Mouse (Mus musculus) thymus, adult 18-20 months (tissue): Measurements from ENCODE around the gene Cd44.

Experiments
- DNase-seq, 2 experiments: peaks; one replicate each; pipeline ENCODE4 v3.0.0; 2022; ENCODE audit warnings: mixed read lengths in 2 of 2

Cd44 gene

DNA sequence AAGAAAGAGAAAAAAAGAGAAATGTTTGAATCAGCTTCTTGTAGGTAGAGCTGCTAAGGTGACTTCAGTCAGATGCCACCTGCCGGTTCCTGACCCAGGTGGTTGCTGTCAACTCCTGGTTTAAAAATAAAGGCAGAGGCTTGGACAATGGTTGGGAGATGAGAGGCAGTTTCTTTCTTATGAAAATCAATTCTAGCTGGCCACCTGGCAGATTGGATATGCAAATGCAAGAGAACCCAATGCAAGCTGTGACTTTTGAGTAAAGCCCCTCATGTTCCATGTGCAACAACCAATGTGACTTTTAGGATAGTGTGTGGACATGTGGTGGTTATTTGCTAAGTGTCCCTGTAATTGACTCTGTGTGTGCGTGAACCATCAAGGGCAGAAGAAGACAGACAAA, 33.0 kb downstream of the Cd44 start:
- no peak for DNase-seq

DNA sequence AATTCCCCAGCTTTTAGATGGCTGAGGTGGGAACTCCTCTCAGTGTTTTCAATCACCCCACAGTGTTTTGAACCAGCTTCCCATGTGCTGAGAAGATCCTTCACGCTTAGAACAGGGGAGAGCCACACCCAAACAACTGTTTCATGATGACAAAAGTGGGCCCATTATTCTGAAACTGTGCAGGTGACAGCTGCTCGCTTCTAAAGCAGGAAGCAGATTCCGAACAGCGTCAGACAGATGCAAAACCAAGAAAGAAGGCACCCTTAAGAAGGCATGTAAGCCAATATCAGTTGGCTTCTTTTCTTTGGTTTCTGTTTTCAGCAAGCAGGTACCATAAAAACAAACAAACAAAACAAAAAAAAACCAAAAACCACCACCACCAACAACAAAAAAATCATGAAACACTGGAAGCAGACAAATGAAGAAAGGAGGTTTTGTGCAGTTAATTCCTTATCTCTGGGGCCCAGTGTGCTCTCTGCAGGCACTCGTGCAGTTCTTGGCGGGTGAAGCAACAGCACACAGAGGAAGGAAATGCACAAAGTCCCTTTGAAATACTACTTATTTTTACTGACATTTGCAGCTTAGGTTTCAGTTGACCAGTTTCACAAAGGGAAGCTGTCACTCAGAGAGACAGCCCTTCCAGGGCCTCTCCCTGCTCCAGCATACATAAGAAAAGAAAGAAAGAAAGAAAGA, 33.9 kb downstream of the Cd44 start:
- peak; percentile 51 to 80 for DNase-seq

GRCm38 (mm10) chr2:102866594-102866993, 34.9 kb downstream of the Cd44 start:
- no peak for DNase-seq

DNA sequence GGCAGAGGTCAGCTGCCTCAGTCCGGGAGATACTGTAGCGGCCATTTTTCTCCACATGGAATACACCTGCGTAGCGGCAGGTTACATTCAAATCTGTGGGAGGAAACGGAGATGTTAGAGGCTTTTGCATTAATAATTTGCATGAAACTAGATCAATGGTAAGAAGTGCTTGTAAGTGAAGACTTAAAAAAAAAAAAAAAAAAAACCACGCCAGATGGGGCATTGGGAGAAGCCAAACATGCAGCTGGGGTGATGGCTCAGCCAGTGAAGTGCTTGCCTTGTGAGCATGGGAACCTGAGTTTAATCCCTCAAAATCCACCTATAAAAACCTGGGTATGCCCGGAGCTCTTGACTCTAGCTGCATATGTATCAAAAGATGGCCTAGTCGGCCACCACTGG, 36.1 kb downstream of the Cd44 start:
- DNase-seq, result no peak

DNA sequence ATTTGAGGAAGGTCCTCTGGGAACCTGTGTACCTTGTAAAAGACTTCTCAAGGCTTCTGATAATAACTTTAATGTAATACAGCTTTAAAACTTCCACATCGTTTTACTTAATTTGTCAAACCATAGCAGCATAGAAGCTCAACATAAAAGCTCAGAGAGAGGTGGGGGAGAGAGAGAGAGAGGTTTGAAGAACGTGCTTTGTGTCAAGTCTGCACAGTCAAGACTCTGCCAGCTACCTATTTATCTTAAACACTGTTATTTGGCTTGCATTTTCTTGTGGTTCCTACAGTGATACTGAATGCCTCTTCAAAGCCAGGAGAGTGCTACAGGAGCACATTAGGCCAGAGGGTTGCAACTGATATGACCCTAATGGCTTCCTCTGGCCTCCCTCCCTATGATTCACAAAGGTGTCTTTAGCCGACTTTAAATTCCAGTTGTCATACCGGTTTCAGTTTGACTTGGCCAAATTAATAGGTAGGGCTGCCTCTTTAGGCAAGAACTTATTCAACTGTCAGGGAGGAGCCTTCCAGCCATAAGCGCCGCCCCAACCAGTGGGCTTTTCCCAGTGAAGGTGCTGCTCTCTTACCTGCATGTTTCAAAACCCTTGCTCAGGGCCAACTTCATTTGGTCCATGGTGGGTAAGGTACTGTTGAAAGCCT, 36.6 kb downstream of the Cd44 start:
- no peak for DNase-seq

DNA sequence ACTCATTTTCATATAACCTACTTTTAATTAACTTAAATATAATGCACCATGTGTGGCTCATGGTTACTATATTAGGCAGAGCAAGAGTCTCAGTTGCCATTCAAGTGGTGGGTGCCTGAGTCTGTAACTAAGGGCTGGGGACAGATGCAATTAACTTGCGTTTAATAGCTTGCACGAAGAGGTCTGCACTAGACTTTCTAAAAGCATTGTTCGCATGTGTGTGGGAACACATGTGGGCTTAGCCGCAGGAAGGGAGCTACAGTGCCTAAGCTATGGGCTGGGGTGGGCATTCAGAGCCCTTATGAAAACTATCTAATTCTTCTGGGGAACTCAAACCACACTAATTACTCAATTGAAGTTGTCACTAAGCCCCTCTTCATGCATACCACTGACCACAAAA, 37.4 kb downstream of the Cd44 start:
- no peak for DNase-seq

DNA sequence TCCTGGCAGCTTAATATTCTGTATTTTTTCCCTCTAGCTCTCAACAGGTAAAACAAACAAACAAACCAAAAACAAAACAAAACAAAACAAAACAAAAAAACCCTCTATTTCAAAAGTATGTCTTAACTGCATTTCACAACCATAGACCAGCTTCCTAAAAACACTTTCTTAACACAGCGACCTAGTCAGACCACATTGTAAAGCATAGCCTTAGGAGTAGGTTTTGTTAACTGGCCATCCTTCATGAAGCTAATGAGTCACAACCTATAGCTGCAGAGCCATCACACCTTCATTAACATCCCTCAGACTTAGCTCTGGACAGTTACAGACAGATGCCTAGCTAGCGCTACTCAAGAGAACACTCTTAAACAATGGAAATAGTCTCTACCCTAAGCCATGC, 37.9 kb downstream of the Cd44 start:
- no peak for DNase-seq

DNA sequence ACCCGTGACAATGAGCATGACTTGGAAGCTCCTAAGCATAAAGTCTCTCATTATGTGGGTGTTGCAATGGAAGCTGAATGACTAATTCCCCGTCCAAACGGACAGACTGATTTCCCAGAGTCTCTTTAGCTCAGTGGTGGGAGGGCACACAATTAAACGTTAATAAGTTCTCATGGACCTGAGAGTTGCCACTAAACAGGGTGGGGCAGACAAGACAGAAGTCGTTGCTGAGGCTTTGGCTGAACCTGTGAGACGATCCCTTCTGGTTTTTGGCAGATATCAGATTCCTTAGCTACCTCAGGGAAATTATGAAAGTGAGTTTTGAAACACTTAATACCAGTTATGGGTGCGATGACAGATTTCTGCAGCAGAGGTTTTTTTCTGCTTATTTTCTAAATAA, 38.8 kb downstream of the Cd44 start:
- DNase-seq, result no peak

DNA sequence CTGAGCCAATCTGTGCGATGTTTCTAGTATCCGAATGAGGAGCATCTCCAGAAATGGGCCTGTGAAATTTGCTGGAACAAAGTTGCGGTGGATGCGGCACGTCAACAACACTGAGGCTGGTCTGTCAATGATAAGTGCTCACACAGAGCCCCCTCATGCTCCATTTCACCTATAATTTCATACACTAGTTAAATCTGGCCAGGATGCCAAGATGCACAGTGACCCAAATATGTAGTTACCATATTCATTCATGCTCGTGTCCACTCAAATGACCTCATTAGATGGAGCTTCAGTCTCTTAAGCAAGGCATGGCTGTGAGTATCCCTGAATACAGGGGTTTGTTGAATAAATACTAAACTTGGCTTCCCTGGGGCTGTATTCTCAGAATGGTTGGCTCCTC, 43.2 kb downstream of the Cd44 start:
- DNase-seq, result no peak

- DNase-seq, result no peak
These were observed 48.2 kb downstream of the Cd44 start for GRCm38 (mm10) chr2:102853297-102853696.

- peak in 1 of 2 experiments; percentile 14 for DNase-seq
These were observed 49.5 kb downstream of the Cd44 start for GRCm38 (mm10) chr2:102851936-102852477.

DNA sequence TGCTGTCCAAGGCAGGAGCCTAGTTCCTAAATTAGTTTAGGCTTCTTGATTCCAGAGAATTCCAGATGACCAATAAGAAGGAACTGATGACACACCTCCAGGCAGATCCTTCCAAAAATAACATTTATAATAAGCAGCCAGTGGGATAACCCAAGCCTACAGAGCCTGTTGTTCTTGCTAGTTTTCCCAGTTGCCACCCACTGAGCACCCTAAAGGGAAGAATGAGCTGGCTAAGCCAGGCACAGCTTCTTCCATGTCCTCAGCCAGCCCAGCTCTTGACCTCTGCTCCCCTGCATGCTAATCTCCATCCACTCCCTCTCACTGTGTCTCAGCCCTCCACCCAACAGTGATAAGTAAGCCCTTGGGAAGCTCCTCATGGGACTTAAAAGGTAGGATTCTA, 51.4 kb downstream of the Cd44 start:
- DNase-seq, result no peak

GRCm38 (mm10) chr2:102848811-102849433, 52.5 kb downstream of the Cd44 start:
- DNase-seq, result peak in 1 of 2 experiments; percentile 67

DNA sequence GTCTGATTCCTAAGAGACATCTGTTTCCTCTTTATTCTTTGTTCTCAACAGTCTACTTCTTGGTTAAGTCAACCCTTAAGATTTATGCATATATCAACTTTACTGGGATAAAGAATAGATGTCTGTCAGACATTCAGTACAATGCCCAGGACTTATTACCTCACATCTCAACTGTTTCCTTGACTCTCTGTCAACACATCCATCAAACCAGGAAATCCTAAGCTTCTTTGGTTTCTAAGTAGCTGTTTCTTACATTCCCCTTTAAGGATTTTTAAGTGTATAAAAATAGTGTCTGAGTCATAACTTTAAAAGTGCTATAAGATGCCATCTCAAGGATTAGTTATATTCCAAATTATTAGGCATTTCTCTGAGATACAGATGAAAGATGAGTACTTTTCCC, 60.2 kb downstream of the Cd44 start:
- DNase-seq, result no peak

DNA sequence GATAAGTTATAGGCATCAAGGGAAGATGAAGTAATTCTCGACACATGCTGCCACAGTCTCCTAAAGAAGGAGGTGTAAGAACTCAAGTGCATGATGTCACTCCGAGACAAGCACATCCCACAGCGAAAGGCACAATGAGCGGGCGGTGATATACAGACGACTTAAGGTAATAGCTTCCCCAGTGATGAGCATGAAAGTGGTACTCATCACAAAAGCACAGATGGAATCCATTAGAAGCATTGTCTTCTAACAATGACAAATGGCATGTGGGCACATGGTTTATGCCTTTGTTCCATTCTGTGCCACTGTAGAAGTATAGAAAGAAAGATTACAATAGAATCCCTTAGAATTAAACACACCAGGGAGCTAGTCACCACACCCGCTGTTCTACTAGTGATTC, 63.3 kb downstream of the Cd44 start:
- DNase-seq, result no peak

- DNase-seq, result no peak
These were observed 69.9 kb downstream of the Cd44 start for GRCm38 (mm10) chr2:102831547-102831946.

GRCm38 (mm10) chr2:102829201-102829600, 72.3 kb downstream of the Cd44 start:
- DNase-seq, result peak in 1 of 2 experiments; percentile 23

- no peak for DNase-seq
These were observed 73.1 kb downstream of the Cd44 start for GRCm38 (mm10) chr2:102828381-102828780.

DNA sequence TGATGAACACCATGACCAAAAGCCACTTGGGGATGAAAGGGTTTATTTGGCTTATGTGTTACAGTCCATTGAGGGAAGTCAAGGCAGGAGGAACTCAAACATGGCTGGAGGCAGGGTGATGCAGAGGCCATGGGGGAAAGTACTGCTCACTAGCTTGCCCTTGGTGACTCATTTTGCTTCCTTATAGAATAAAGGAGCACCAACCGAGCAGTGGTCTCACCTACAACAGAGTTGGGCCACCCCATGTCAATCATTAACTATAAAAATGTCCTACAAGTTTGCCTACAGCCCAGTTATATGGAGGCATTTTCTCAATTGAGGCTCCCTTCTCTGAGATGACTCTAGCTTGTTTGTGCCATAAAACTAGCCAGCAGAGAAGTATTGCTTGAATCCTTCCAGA, 73.6 kb downstream of the Cd44 start:
- no peak for DNase-seq

DNA sequence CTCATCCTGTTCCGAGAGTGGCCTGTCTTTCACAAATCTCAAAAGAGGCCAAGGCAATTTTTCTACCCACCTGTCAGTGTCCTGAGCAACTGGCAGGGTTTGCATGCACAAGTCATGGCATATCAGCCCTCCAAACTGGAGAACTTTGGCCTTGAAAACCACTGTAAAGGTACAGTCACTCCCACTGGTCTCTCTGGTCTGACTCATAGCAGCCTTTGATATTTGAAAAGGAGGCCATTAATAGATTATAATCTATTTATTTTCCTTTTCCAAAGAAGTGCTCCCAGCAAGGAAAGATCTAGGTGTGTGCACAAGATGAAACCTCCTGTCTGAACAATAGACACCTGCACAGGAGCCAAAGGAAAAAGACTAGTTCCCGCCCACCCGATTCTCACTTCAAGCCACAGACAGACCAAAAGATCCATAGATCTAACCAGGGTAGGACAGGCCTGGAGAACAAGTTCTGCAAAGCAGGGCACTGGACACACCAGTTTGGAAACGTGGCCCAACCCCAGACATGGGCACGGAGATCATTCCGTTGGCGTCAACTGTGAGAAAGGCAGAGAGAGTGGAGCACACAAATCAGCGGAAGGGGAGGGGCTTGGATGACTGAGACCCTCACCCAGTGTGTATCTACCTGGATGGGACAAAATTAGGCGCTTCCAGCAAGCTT, 75.4 kb downstream of the Cd44 start:
- DNase-seq, result no peak

- no peak for DNase-seq
These were observed 79.4 kb downstream of the Cd44 start for GRCm38 (mm10) chr2:102822036-102822435.

- DNase-seq, result no peak
These were observed 80.7 kb downstream of the Cd44 start for GRCm38 (mm10) chr2:102820790-102821189.

DNA sequence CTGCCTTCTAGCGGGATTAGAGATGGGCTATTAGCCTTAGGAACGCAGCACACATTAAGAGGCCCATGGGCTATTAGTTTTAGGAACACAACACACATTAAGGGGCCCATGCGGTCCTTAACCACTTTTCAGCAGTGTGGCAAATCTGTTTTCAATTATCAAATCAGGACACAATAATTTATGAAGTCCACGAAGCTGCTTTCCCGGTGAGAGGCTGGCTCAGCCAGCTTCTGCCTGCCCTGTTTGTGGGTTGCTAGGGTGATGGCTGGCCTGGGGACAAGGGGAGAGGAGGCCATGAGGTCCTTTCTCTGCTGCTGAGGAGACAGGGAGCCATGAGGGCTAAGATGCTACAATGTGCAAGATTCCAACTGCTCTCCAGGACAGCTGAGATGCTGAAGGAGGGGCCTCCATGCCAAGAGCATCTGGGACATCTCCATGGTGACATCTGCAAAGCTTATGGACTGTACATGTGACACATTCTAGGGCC, 81.2 kb downstream of the Cd44 start:
- no peak for DNase-seq
